Mouse (Mus musculus) bone marrow macrophage, adult 2 months (primary cell): ENCODE data around the gene Hmx1. TPM values are rescaled to one million over a fixed set of nuclear protein-coding genes. Genes with fewer than 3 reads are reported as not detected.

ENCODE experiments used
- H3K27ac ChIP-seq: 2 replicates; pipeline ENCODE4 v1.5.1; 2012; ENCODE audit warnings: low read depth, low read length; ENCODE audit not compliant: insufficient read depth
- H3K4me1 ChIP-seq: 2 replicates; pipeline ENCODE4 v1.6.1; 2012; ENCODE audit warnings: low read length; ENCODE audit not compliant: control insufficient read depth, insufficient read depth
- H3K4me3 ChIP-seq: 2 replicates; pipeline ENCODE4 v1.5.1; 2012; ENCODE audit warnings: mild to moderate bottlenecking, low read length, moderate library complexity; ENCODE audit not compliant: insufficient read depth
- CTCF ChIP-seq: IDR thresholded peaks from 2 replicates; pipeline ENCODE4 v1.5.1; 2012; ENCODE audit warnings: low read depth, mild to moderate bottlenecking, low read length, moderate library complexity
- POLR2A ChIP-seq: IDR thresholded peaks from 2 replicates; pipeline ENCODE4 v1.6.1; 2012; ENCODE audit warnings: mild to moderate bottlenecking, low read depth, low read length, borderline replicate concordance
- polyA plus RNA-seq: library from polyadenylated mRNA; stranded (reverse); fragments of >200 nt; gene quantifications from 2 replicates; pipeline ENCODE4 v1.2.4, GENCODE M21; 2012; ENCODE audit not compliant: missing spikeins, insufficient read depth, insufficient read length

Gene Hmx1
- polyA plus RNA-seq, 1 experiment, result not detected

GRCm38 (mm10) chr5:35425218-35425617 is 36.3 kb downstream of the Hmx1 start:
- Histone ChIP-seq H3K27ac (no peak overlapping the region), H3K4me3 (no peak overlapping the region), H3K4me1 (no peaks in the 10 kb centered on the region)
- TF ChIP-seq CTCF (no peak), POLR2A (no peak)

GRCm38 (mm10) chr5:35427901-35428300 is 39.0 kb downstream of the Hmx1 start:
- Histone ChIP-seq H3K27ac (no peak overlapping the region), H3K4me3 (no peak overlapping the region), H3K4me1 (no peaks in the 10 kb centered on the region)
- TF ChIP-seq CTCF (no peak), POLR2A (no peak)

GRCm38 (mm10) chr5:35428421-35428820 is 39.5 kb downstream of the Hmx1 start:
- TF ChIP-seq POLR2A (no peak), CTCF (no peak)
- Histone ChIP-seq H3K4me1 (no peaks in the 10 kb centered on the region), H3K27ac (no peak overlapping the region), H3K4me3 (no peak overlapping the region)

GRCm38 (mm10) chr5:35432098-35432497 is 43.2 kb downstream of the Hmx1 start:
- H3K27ac ChIP-seq, result no peak overlapping the region
- TF ChIP-seq POLR2A, result no peak
- no peaks in the 10 kb centered on the region for H3K4me1 ChIP-seq
- no peak overlapping the region for H3K4me3 ChIP-seq

GRCm38 (mm10) chr5:35434038-35434437 is 45.1 kb downstream of the Hmx1 start:
- Histone ChIP-seq H3K27ac (no peak overlapping the region), H3K4me3 (no peak overlapping the region), H3K4me1 (no peaks in the 10 kb centered on the region)
- peak; percentile 23; the same call in 1 of the 2 replicates for TF ChIP-seq CTCF
- no peak for TF ChIP-seq POLR2A

- Histone ChIP-seq H3K4me1 (no peaks in the 10 kb centered on the region), H3K4me3 (no peak overlapping the region), H3K27ac (no peak overlapping the region)
- TF ChIP-seq CTCF, result no peak
- TF ChIP-seq POLR2A, result no peak
Measured at GRCm38 (mm10) chr5:35434703-35435102, 45.8 kb downstream of the Hmx1 start.

- no peak for TF ChIP-seq CTCF
- no peak for TF ChIP-seq POLR2A
- no peaks in the 10 kb centered on the region for H3K4me1 ChIP-seq
- no peak overlapping the region for H3K4me3 ChIP-seq
- no peak overlapping the region for H3K27ac ChIP-seq
Measured at GRCm38 (mm10) chr5:35438805-35439204, 49.9 kb downstream of the Hmx1 start.

GRCm38 (mm10) chr5:35440459-35440858 is 51.6 kb downstream of the Hmx1 start:
- Histone ChIP-seq H3K4me1 (no peaks in the 10 kb centered on the region), H3K4me3 (no peak overlapping the region), H3K27ac (no peak overlapping the region)
- TF ChIP-seq CTCF, result no peak
- no peak for TF ChIP-seq POLR2A

GRCm38 (mm10) chr5:35441411-35441810 is 52.5 kb downstream of the Hmx1 start:
- no peak overlapping the region for H3K4me3 ChIP-seq
- TF ChIP-seq CTCF (no peak), POLR2A (no peak)
- no peaks in the 10 kb centered on the region for H3K4me1 ChIP-seq
- H3K27ac ChIP-seq, result no peak overlapping the region

GRCm38 (mm10) chr5:35444731-35445130 is 55.8 kb downstream of the Hmx1 start:
- Histone ChIP-seq H3K4me1 (no peaks in the 10 kb centered on the region), H3K27ac (no peak overlapping the region), H3K4me3 (no peak overlapping the region)
- TF ChIP-seq POLR2A (no peak), CTCF (no peak)

GRCm38 (mm10) chr5:35447656-35448443 is 58.9 kb downstream of the Hmx1 start:
- H3K4me1 ChIP-seq, result no peaks in the 10 kb centered on the region
- no peak overlapping the region for H3K4me3 ChIP-seq
- no peak for TF ChIP-seq CTCF
- TF ChIP-seq POLR2A, result no peak
- H3K27ac ChIP-seq, result no peak overlapping the region

Other genes starting within 250 kb of the Hmx1 start
- gene Adra2c, start 110.8 kb upstream of the Hmx1 start, polyA plus RNA-seq, result not detected in 2 replicates
- gene Cpz, start 136.6 kb downstream of the Hmx1 start, polyA plus RNA-seq, result not detected in 2 replicates
- 5.2 and 6.8 TPM in 2 replicates for gene Trmt44, start 186.0 kb downstream of the Hmx1 start, polyA plus RNA-seq
- 86.6 and 110 TPM in 2 replicates for gene Acox3, start 193.9 kb downstream of the Hmx1 start, polyA plus RNA-seq